Mouse (Mus musculus): ENCODE results near the gene Tspan18.

GRCm38 (mm10) chr2:93176871-93177667 lies 157.2 kb downstream of the Tspan18 start:
- TF ChIP-seq POLR2A (IDR thresholded peaks at IDR 0.05; ENCODE audit: borderline replicate concordance, extremely low read depth, insufficient read depth, insufficient read length, poor library complexity, severe bottlenecking) (no peak), CTCF (IDR thresholded peaks at IDR 0.05; ENCODE audit: borderline replicate concordance, extremely low read depth, insufficient read depth, insufficient read length) (no peak)

All from brain, embryonic 14.5 days (tissue).